Comparison of ENCODE assay signal across 36 mouse cellular contexts in the genomic region with DNA sequence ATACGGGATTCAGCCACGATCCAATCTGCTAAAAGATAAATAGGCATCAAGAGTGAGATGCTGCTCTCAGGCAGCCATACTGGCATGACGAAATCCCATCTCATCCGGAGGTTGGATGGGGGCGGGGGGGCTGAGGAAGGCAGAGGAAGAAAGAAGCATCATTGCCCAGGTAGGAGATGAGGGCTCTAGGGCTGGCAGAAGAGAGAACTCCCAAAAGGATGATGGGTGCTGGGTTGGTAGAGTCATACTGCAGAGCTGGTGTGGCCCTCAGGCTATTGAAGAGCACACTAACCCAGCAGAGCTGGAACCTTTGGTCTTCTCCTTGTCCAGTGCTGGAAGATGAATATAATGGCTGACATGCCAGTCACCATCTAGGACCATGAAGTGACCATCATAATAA. TPM values are rescaled to one million over a fixed set of nuclear protein-coding genes. Genes with fewer than 3 reads are reported as not detected.
"Had no signal": no experiment of that assay in that cellular context is flagged by ENCODE, and none has a peak within 500 bp of the region (broad histone marks: within the 10 kb centered on the region; RNA-seq: fewer than 3 reads in every experiment).

No protein-coding gene starts in this region.

- H3K9ac ChIP-seq: embryonic facial prominence, embryonic 12.5 days; embryonic facial prominence, embryonic 13.5 days; embryonic facial prominence, embryonic 15.5 days; forebrain, embryonic 12.5 days; forebrain, embryonic 13.5 days; forebrain, embryonic 15.5 days; forebrain, postnatal 0 days had no signal

- H3K36me3 ChIP-seq: embryonic facial prominence, embryonic 10.5 days; embryonic facial prominence, embryonic 12.5 days; embryonic facial prominence, embryonic 13.5 days; embryonic facial prominence, embryonic 15.5 days; forebrain, embryonic 10.5 days; forebrain, embryonic 12.5 days; forebrain, embryonic 15.5 days had no signal

- DNase-seq: cerebellum, adult 2 months; cerebellum, adult 8-10 months; cerebellum, adult 9-10 months; cerebellum, adult 9-11 months; cerebellum, postnatal 10 days; cerebellum, postnatal 14 days; cerebellum, postnatal 25 days; cerebellum, postnatal 36 days; embryo, embryonic 11 days; forebrain, postnatal 0 days; gastrocnemius, adult 2 months; gastrocnemius, postnatal 10 days; gastrocnemius, postnatal 14 days; gastrocnemius, postnatal 25 days; gastrocnemius, postnatal 36 days; heart, adult 18-20 months; heart, adult 2 months had no signal

- H3K9me3 ChIP-seq: embryonic facial prominence, embryonic 12.5 days; embryonic facial prominence, embryonic 15.5 days; forebrain, embryonic 15.5 days had no signal

- H3K4me2 ChIP-seq: embryonic facial prominence, embryonic 12.5 days; embryonic facial prominence, embryonic 13.5 days; embryonic facial prominence, embryonic 15.5 days; forebrain, embryonic 12.5 days; forebrain, embryonic 13.5 days; forebrain, embryonic 15.5 days had no signal

- ATAC-seq: forebrain, embryonic 13.5 days; forebrain, embryonic 14.5 days; forebrain, embryonic 15.5 days; forebrain, embryonic 16.5 days; forebrain, postnatal 0 days had no signal

- H3K27ac ChIP-seq: embryonic facial prominence, embryonic 10.5 days; embryonic facial prominence, embryonic 12.5 days; embryonic facial prominence, embryonic 13.5 days; embryonic facial prominence, embryonic 15.5 days; forebrain, embryonic 10.5 days; forebrain, embryonic 12.5 days; forebrain, embryonic 13.5 days; forebrain, embryonic 15.5 days; gastrocnemius, adult 2 months; heart, adult 2 months had no signal

- H3K4me3 ChIP-seq: embryonic facial prominence, embryonic 10.5 days; embryonic facial prominence, embryonic 12.5 days; embryonic facial prominence, embryonic 13.5 days; embryonic facial prominence, embryonic 15.5 days; erythroblast, embryonic 14.5 days; forebrain, embryonic 10.5 days; forebrain, embryonic 12.5 days; forebrain, embryonic 13.5 days; forebrain, embryonic 15.5 days; gastrocnemius, adult 2 months; heart, adult 2 months had no signal

- H3K4me1 ChIP-seq: forebrain, embryonic 13.5 days; forebrain, embryonic 15.5 days had no signal

- H3K27me3 ChIP-seq: embryonic facial prominence, embryonic 12.5 days; embryonic facial prominence, embryonic 13.5 days; embryonic facial prominence, embryonic 15.5 days; forebrain, embryonic 12.5 days; forebrain, embryonic 13.5 days; forebrain, embryonic 15.5 days had no signal

RNA-seq across cellular contexts. Expression of a gene that starts 17.7 kb away (rescaled TPM):
- total RNA-seq: common myeloid progenitor, adult 5-6 weeks; forebrain, postnatal 0 days; gastrocnemius, adult 18-20 months; gastrocnemius, adult 2 months; gastrocnemius, adult 8-10 months; gastrocnemius, postnatal 10 days; gastrocnemius, postnatal 14 days; gastrocnemius, postnatal 25 days; gastrocnemius, postnatal 36 days; gastrocnemius, postnatal 4 days; granulocyte monocyte progenitor cell, adult 5-6 weeks had no signal
- polyA plus RNA-seq: cortical plate, adult 2 months; erythroblast, embryonic 14.5 days; forebrain, embryonic 13.5 days; forebrain, embryonic 16.5 days; forebrain, postnatal 0 days; frontal cortex, adult 2 months; gonadal fat pad, adult 2 months had no signal
